Mouse (Mus musculus) cerebellum, adult 2 months (tissue): Measurements from ENCODE around the gene Manba. TPM values are rescaled to one million over a fixed set of nuclear protein-coding genes. Genes with fewer than 3 reads are reported as not detected.
"Not testable (repeated sequence)": the region's sequence is repeated elsewhere in the genome, so short reads cannot be mapped to it uniquely, and the experiment has no call there.

Source experiments
- DNase-seq, 2 experiments: peaks; one replicate each; pipeline ENCODE4 v3.0.0; 2021
- H3K27ac ChIP-seq: fragments of 200-500 bp; 2 replicates; pipeline ENCODE4 v1.5.1; 2012; ENCODE audit warnings: low read length, control low read depth, inconsistent platforms; ENCODE audit not compliant: insufficient read depth
- H3K27me3 ChIP-seq: fragments of 200-500 bp; 2 replicates; pipeline ENCODE4 v1.6.1; 2012; ENCODE audit warnings: inconsistent platforms, mild to moderate bottlenecking, low read length, moderate library complexity; ENCODE audit not compliant: control insufficient read depth, insufficient read depth
- H3K4me1 ChIP-seq: fragments of 200-500 bp; 2 replicates; pipeline ENCODE4 v1.6.1; 2011; ENCODE audit warnings: low read length; ENCODE audit not compliant: control insufficient read depth, insufficient read depth
- H3K4me3 ChIP-seq: fragments of 200-500 bp; replicated peaks from 2 replicates; pipeline ENCODE3; 2011; ENCODE audit warnings: mild to moderate bottlenecking, low read depth, low read length, control low read depth; ENCODE audit not compliant: insufficient read depth
- CTCF ChIP-seq: fragments of 200-500 bp; IDR thresholded peaks from 2 replicates; pipeline ENCODE4 v1.5.1; 2011; ENCODE audit warnings: low read depth, mild to moderate bottlenecking, control low read depth, low read length, moderate library complexity, borderline replicate concordance; ENCODE audit not compliant: insufficient read depth
- POLR2A ChIP-seq: fragments of 200-500 bp; IDR thresholded peaks from 2 replicates; pipeline ENCODE4 v1.6.1; 2011; ENCODE audit warnings: low read length, control low read depth, borderline replicate concordance; ENCODE audit not compliant: insufficient read depth
- WGBS: fragments of 180-500 bp; shearing (Covaris S2); methylation state at CpG from one replicate; pipeline ENCODE4 v1.1.7; 2018; 5-methylcytosine and 5-hydroxymethylcytosine counted together
- polyA plus RNA-seq: library from polyadenylated mRNA; depleted of rRNA; stranded (reverse); fragments of >200 nt; gene quantifications from 2 replicates; pipeline ENCODE4 v1.2.3, GENCODE M21; 2012

Gene Manba
- polyA plus RNA-seq, 1 experiment, result 8.8 TPM

GRCm38 (mm10) chr3:135518882-135519281, 33.5 kb downstream of the Manba start:
- WGBS, result 91% methylated on average over 5 of the region's 5 CpGs
- no peak overlapping the region for H3K4me3 ChIP-seq
- no peaks in the 10 kb centered on the region for H3K27me3 ChIP-seq
- TF ChIP-seq POLR2A (no peak), CTCF (no peak)
- no peak overlapping the region for H3K27ac ChIP-seq
- H3K4me1 ChIP-seq, result peaks cover 14% of the 10 kb centered on the region
- DNase-seq, result no peak

- Histone ChIP-seq H3K4me1 (peaks cover 14% of the 10 kb centered on the region), H3K4me3 (no peak overlapping the region), H3K27ac (no peak overlapping the region), H3K27me3 (no peaks in the 10 kb centered on the region)
- TF ChIP-seq CTCF (no peak), POLR2A (no peak)
- DNase-seq, result no peak
- WGBS, result 68% methylated on average over 6 of the region's 6 CpGs
Observed at GRCm38 (mm10) chr3:135519584-135519983, 34.2 kb downstream of the Manba start.

DNA sequence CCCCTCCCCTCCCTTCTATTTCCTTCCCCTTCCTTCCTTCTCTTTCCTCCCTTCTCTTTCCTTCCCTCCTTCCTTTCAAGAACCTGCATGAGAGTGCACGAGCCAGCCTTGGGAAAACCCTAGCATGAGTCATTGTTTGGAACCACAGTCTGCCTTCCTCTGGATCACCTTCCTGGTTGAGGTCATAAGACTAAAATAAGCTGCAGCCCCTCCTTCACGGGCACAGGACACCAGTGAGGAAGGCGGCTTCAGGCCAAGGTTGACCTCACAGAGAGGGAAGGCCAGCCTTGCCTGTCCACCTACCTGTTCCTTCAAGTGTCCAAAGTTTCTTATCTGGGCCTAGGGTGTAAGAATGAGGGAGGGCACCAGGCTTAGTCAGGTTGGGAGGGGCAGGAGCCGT, 36.6 kb downstream of the Manba start:
- TF ChIP-seq CTCF (no peak), POLR2A (no peak)
- Histone ChIP-seq H3K27me3 (no peaks in the 10 kb centered on the region), H3K27ac (no peak overlapping the region), H3K4me3 (no peak overlapping the region), H3K4me1 (peaks cover 13% of the 10 kb centered on the region)
- WGBS, result 17% methylated on average over 4 of the region's 4 CpGs
- peak; percentile 74 to 87 for DNase-seq

- Histone ChIP-seq H3K27me3 (no peaks in the 10 kb centered on the region), H3K4me3 (no peak overlapping the region), H3K27ac (no peak overlapping the region), H3K4me1 (peaks cover 9% of the 10 kb centered on the region)
- 77% methylated on average over 16 of the region's 16 CpGs for WGBS
- no peak for TF ChIP-seq CTCF
- no peak for TF ChIP-seq POLR2A
- DNase-seq, result no peak
Observed at GRCm38 (mm10) chr3:135522618-135523355, 37.4 kb downstream of the Manba start.

GRCm38 (mm10) chr3:135524900-135525299, 39.5 kb downstream of the Manba start:
- not testable (repeated sequence) for H3K4me1 ChIP-seq, H3K27me3 ChIP-seq, DNase-seq, H3K4me3 ChIP-seq, H3K27ac ChIP-seq
- WGBS, result 55% methylated on average over 2 of the region's 2 CpGs

GRCm38 (mm10) chr3:135529670-135530069, 44.3 kb downstream of the Manba start:
- H3K27me3 ChIP-seq, result no peaks in the 10 kb centered on the region
- 82% methylated on average over 7 of the region's 7 CpGs for whole genome bisulfite sequencing
- no peaks in the 10 kb centered on the region for H3K4me1 ChIP-seq
- no peak overlapping the region for H3K4me3 ChIP-seq
- no peak for TF ChIP-seq POLR2A
- H3K27ac ChIP-seq, result no peak overlapping the region
- no peak for DNase-seq

GRCm38 (mm10) chr3:135531762-135532161, 46.4 kb downstream of the Manba start:
- Histone ChIP-seq H3K27ac (no peak overlapping the region), H3K27me3 (no peaks in the 10 kb centered on the region), H3K4me3 (no peak overlapping the region), H3K4me1 (no peaks in the 10 kb centered on the region)
- TF ChIP-seq POLR2A (no peak), CTCF (no peak)
- no peak for DNase-seq
- WGBS, result 67% methylated on average over 2 of the region's 2 CpGs

- H3K4me1 ChIP-seq, result no peaks in the 10 kb centered on the region; the same call in 1 of the 2 replicates
- 72% methylated on average over 4 of the region's 5 CpGs for WGBS
- H3K4me3 ChIP-seq, result no peak overlapping the region
- DNase-seq, result no peak
- no peak for TF ChIP-seq CTCF
- TF ChIP-seq POLR2A, result no peak
- H3K27ac ChIP-seq, result no peak overlapping the region
- H3K27me3 ChIP-seq, result no peaks in the 10 kb centered on the region
Observed at GRCm38 (mm10) chr3:135534103-135534502, 48.7 kb downstream of the Manba start.
